Mouse (Mus musculus) forebrain, embryonic 12.5 days (tissue): Measurements from ENCODE around the gene Zbtb20. TPM values are rescaled to one million over a fixed set of nuclear protein-coding genes. Genes with fewer than 3 reads are reported as not detected.
A peak's percentile ranks its signal among the peaks of the same experiment; 100 is the strongest.

ENCODE experiments used
- ATAC-seq: fragments of 200-750 bp; cut with Nextera tagmentation; 2 replicates; pipeline ENCODE4 v1.8.0; 2017; ENCODE audit warnings: moderate TSS enrichment; ENCODE audit not compliant: low FRiP score
- H3K27ac ChIP-seq: fragments of 300-500 bp; sonication (generic); 2 replicates; pipeline ENCODE4 v1.5.1; 2016; ENCODE audit warnings: mild to moderate bottlenecking
- H3K27me3 ChIP-seq: fragments of 300-500 bp; sonication (generic); 2 replicates; pipeline ENCODE4 v1.6.1; 2016; ENCODE audit warnings: mild to moderate bottlenecking
- H3K36me3 ChIP-seq: fragments of 300-500 bp; sonication (generic); replicated peaks from 2 replicates; pipeline ENCODE4 v1.6.1; 2016; ENCODE audit warnings: mild to moderate bottlenecking
- H3K4me1 ChIP-seq: fragments of 300-500 bp; sonication (generic); 2 replicates; pipeline ENCODE4 v1.6.1; 2016
- H3K4me2 ChIP-seq: fragments of 300-500 bp; sonication (generic); 2 replicates; pipeline ENCODE4 v1.6.1; 2016; ENCODE audit warnings: mild to moderate bottlenecking, moderate library complexity
- H3K4me3 ChIP-seq: fragments of 300-500 bp; sonication (generic); replicated peaks from 2 replicates; pipeline ENCODE4 v1.5.1; 2016; ENCODE audit warnings: mild to moderate bottlenecking
- H3K9ac ChIP-seq: fragments of 300-500 bp; sonication (generic); 2 replicates; pipeline ENCODE4 v1.6.1; 2016; ENCODE audit warnings: mild to moderate bottlenecking
- H3K9me3 ChIP-seq: fragments of 300-500 bp; sonication (generic); 2 replicates; pipeline ENCODE4 v1.6.1; 2016
- WGBS: fragments of 180-500 bp; shearing (Covaris S2); methylation state at CpG from one replicate; pipeline ENCODE4 v1.1.7; 2016; 5-methylcytosine and 5-hydroxymethylcytosine counted together
- polyA plus RNA-seq: library from polyadenylated mRNA; unstranded; fragments of >200 nt; fragmentation: Nextera tagmentation; extraction: Ambion mirVana; gene quantifications from 2 replicates; pipeline ENCODE4 v1.2.1, GENCODE M21; 2016

Gene Zbtb20
- polyA plus RNA-seq, 1 experiment from 2014 or later, result 73.6 TPM

DNA sequence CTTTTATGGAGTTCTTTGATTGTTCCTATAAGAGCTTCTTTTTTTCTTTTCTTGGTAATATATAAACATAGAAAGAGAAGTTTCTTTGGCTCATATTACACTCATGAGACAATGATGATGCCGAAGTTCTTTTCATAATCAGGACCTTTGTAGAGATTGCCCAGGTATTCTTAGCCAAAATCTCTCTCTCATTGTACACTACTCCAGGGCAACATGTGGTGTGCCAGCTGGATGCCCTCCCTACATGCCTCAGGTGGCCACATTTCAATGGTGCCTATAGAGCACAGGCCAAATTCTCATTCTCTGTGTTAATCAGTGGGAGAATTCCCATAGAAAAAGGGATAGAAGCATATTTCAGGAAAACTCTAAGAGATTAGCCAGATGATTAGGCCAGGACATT lies 297.2 kb downstream of the Zbtb20 start:
- no peak overlapping the region for H3K4me2 ChIP-seq
- WGBS, result 40% methylated on average over 1 of the region's 1 CpGs
- no peak for ATAC-seq

DNA sequence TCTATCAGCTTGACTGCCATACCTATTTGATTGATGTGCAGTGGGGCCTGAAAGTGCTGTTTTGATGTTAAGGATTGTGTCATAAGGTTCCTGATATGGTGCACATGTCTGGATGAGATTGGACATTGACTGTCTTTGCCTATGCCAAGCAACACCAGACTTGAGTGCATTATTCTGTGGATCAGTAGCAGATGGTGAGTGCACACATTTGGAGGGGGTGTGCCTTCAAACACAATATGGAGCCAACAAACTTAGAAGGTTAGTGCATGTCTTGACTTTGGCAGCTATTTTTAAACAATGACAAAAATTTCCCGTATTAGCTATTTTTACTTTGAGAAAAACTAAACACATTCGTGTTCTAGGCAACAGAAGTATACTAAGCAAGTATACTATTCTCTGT lies 299.1 kb downstream of the Zbtb20 start:
- no peak for ATAC-seq
- H3K27ac ChIP-seq, result no peak overlapping the region
- H3K4me2 ChIP-seq, result no peak overlapping the region
- no peak overlapping the region for H3K4me3 ChIP-seq
- WGBS, result 93% methylated on average over 2 of the region's 2 CpGs
- no peaks in the 10 kb centered on the region for H3K4me1 ChIP-seq
- no peaks in the 10 kb centered on the region for H3K27me3 ChIP-seq
- H3K36me3 ChIP-seq, result no peaks in the 10 kb centered on the region
- no peak overlapping the region for H3K9ac ChIP-seq
- no peaks in the 10 kb centered on the region for H3K9me3 ChIP-seq

More for the DNA sequence above, 297.2 kb downstream of the Zbtb20 start:
- H3K36me3 ChIP-seq, result no peaks in the 10 kb centered on the region
- no peak overlapping the region for H3K9ac ChIP-seq
- H3K27me3 ChIP-seq, result no peaks in the 10 kb centered on the region
- H3K4me3 ChIP-seq, result no peak overlapping the region
- H3K4me1 ChIP-seq, result no peaks in the 10 kb centered on the region
- no peaks in the 10 kb centered on the region for H3K9me3 ChIP-seq
- H3K27ac ChIP-seq, result no peak overlapping the region

DNA sequence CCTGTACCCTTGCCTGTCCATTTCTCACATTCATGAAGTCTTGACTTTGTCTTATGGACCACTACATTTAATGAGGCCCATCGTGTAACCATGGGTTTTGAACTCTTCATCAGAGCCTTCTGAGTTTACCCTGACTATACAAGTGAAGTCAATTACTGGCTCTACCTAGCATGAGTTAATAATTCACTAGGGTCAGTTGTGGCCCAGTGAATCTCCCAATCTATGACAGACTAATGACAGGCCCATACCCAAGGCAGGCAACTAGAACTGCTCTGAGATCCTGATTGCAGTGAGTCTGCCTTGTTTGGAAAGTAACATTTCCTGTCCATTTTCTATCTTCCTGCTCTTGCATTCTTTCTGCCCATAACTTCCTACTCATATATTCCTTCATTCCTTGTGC lies 305.4 kb downstream of the Zbtb20 start:
- Histone ChIP-seq H3K4me3 (no peak overlapping the region), H3K36me3 (no peaks in the 10 kb centered on the region), H3K9me3 (no peaks in the 10 kb centered on the region), H3K4me1 (no peaks in the 10 kb centered on the region), H3K9ac (no peak overlapping the region), H3K27ac (no peak overlapping the region), H3K4me2 (no peak overlapping the region), H3K27me3 (no peaks in the 10 kb centered on the region)
- ATAC-seq, result no peak
- WGBS, result 98% methylated on average over 1 of the region's 1 CpGs

DNA sequence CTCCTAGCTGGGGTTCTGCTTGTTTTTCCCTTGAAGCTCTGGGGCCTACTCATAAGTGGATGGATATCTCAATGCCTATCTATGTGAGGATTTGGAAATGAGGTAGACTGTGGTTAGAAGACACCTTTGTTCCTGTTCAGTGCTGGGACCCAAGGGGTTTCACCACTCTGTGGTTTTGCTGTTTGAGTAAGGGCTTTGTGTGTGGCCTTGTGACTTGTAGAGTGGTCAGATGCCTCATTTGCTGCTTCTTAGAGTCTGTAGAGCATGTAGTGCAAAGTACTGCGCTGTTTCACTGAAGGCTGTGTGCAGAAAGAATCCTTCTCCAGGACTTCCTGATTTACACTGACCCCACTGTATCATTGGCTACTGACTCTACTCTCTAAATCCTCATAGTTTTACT lies 314.7 kb downstream of the Zbtb20 start:
- no peaks in the 10 kb centered on the region for H3K9me3 ChIP-seq
- peaks cover 8% of the 10 kb centered on the region; the same call in 1 of the 2 replicates for H3K4me1 ChIP-seq
- no peak overlapping the region for H3K27ac ChIP-seq
- no peaks in the 10 kb centered on the region for H3K27me3 ChIP-seq
- no peak for ATAC-seq
- no peaks in the 10 kb centered on the region for H3K36me3 ChIP-seq
- WGBS, result 95% methylated on average over 1 of the region's 1 CpGs
- H3K9ac ChIP-seq, result no peak overlapping the region
- H3K4me2 ChIP-seq, result no peak overlapping the region
- no peak overlapping the region for H3K4me3 ChIP-seq

DNA sequence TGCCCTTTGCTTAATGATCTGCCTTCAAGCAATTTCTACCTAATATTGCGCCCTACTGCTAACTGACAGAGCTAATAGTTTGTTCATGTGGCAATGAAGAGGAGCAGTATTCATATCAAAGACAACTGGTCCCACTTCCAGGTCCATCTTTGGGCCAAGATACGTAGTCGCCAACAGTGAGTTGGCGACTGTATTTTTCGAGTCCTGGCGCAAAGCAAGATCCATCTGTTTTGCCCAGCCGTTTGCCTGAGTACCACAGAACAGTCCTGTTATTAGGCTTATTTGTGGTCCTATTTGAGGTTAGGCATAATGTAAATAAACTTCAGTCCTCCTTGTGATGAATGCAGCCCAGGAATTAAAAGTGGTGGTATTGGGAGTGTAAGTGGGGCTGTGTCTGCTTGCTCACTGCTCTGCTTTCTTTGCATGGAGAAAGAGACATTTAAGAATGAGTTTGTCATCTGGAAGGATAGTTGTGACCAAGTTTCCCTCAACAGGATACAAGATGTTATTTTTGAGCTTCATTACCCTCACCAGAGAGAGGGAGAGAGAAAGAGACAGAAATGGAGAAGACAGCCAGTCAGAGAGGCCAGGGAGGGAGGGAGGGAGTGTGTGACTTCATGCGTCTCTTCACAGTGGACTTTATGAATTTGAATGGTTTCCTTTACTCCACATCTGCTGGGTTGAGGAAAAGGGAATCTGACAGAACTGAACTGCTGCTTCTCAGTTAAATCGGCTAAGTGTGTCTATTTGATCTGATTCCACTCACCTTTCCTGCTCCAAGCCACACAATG lies 315.6 kb downstream of the Zbtb20 start:
- H3K36me3 ChIP-seq, result no peaks in the 10 kb centered on the region
- H3K4me1 ChIP-seq, result peaks cover 8% of the 10 kb centered on the region; the same call in 1 of the 2 replicates
- H3K9ac ChIP-seq, result no peak overlapping the region
- no peak overlapping the region for H3K4me3 ChIP-seq
- H3K27ac ChIP-seq, result no peak overlapping the region
- no peaks in the 10 kb centered on the region for H3K27me3 ChIP-seq
- H3K4me2 ChIP-seq, result no peak overlapping the region
- H3K9me3 ChIP-seq, result no peaks in the 10 kb centered on the region
- ATAC-seq, result no peak
- 89% methylated on average over 9 of the region's 9 CpGs for WGBS

- Histone ChIP-seq H3K36me3 (no peaks in the 10 kb centered on the region), H3K4me3 (no peak overlapping the region), H3K27ac (0 out of 2 replicates have a peak overlapping the region, but pooled peaks have one; percentile 31), H3K4me1 (peaks cover 8% of the 10 kb centered on the region; the same call in 1 of the 2 replicates), H3K27me3 (no peaks in the 10 kb centered on the region), H3K9me3 (no peaks in the 10 kb centered on the region), H3K4me2 (no peak overlapping the region), H3K9ac (no peak overlapping the region)
- 45% methylated on average over 6 of the region's 6 CpGs for WGBS
- no peak for ATAC-seq
These were observed 318.1 kb downstream of the Zbtb20 start for GRCm38 (mm10) chr16:43193631-43194239.

GRCm38 (mm10) chr16:43217336-43218006 lies 341.8 kb downstream of the Zbtb20 start:
- ATAC-seq, result no peak
- WGBS, result 80% methylated on average over 4 of the region's 4 CpGs
- Histone ChIP-seq H3K27ac (no peak overlapping the region), H3K4me3 (no peak overlapping the region), H3K27me3 (no peaks in the 10 kb centered on the region), H3K9me3 (no peaks in the 10 kb centered on the region), H3K4me2 (no peak overlapping the region), H3K9ac (no peak overlapping the region), H3K4me1 (0 out of 2 replicates have a peak, but pooled peaks cover 2% of the 10 kb centered on the region), H3K36me3 (no peaks in the 10 kb centered on the region)

GRCm38 (mm10) chr16:43219367-43219766 lies 343.7 kb downstream of the Zbtb20 start:
- 85% methylated on average over 1 of the region's 1 CpGs for WGBS
- H3K9me3 ChIP-seq, result no peaks in the 10 kb centered on the region
- H3K4me2 ChIP-seq, result no peak overlapping the region
- no peak for ATAC-seq
- H3K4me1 ChIP-seq, result 0 out of 2 replicates have a peak, but pooled peaks cover 2% of the 10 kb centered on the region
- H3K27ac ChIP-seq, result no peak overlapping the region
- H3K9ac ChIP-seq, result no peak overlapping the region
- H3K36me3 ChIP-seq, result no peaks in the 10 kb centered on the region
- no peak overlapping the region for H3K4me3 ChIP-seq
- no peaks in the 10 kb centered on the region for H3K27me3 ChIP-seq

DNA sequence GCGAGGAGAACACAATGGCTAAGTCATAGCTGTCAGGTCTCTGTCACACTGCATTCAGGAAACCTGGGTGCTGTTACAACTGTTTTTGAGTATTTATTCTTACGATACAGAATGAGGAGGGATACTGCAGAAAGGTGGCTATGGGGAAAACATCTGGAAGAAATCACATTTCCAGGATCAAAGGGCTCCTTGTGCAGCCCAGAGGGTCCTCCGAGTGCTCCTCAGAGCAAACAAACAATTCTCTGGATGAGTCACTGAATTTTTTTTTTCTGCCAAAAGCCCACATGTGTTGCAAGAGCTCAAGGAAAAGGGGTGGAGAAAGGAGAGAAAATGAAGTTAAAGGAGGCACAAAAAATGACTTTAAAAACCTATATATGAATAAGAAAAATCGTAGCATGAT lies 345.6 kb downstream of the Zbtb20 start:
- no peak overlapping the region for H3K4me3 ChIP-seq
- H3K27ac ChIP-seq, result no peak overlapping the region
- H3K36me3 ChIP-seq, result no peaks in the 10 kb centered on the region
- no peak for ATAC-seq
- H3K9ac ChIP-seq, result no peak overlapping the region
- WGBS, result 75% methylated on average over 4 of the region's 4 CpGs
- H3K9me3 ChIP-seq, result no peaks in the 10 kb centered on the region
- H3K4me1 ChIP-seq, result 0 out of 2 replicates have a peak, but pooled peaks cover 2% of the 10 kb centered on the region
- no peak overlapping the region for H3K4me2 ChIP-seq
- H3K27me3 ChIP-seq, result no peaks in the 10 kb centered on the region

- Histone ChIP-seq H3K4me3 (no peak overlapping the region), H3K4me2 (no peak overlapping the region), H3K9me3 (no peaks in the 10 kb centered on the region), H3K36me3 (no peaks in the 10 kb centered on the region), H3K27ac (no peak overlapping the region), H3K9ac (no peak overlapping the region), H3K27me3 (no peaks in the 10 kb centered on the region), H3K4me1 (peaks cover 4% of the 10 kb centered on the region; the same call in 1 of the 2 replicates)
- ATAC-seq, result no peak
- WGBS, result 69% methylated on average over 4 of the region's 4 CpGs
These were observed 354.6 kb downstream of the Zbtb20 start for GRCm38 (mm10) chr16:43230253-43230652.

DNA sequence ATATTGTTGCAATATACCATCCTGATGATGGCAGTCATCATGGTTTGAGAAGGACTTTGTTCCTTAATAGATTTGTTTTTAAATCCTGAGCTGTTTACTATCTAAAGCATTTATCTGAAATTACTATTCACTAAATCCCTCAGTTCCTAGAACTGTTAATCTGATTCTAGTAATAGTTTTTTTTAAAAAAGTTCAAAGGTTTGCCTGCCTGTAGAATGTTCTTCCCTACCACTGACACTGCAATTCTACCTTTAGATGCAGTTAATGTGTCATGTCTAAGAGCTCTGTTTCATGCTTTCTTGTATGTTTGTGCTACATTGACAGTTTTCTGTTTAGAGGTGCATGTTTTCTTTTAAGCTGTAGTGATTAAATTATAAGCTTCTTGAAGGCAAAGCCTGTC lies 358.6 kb downstream of the Zbtb20 start:
- no peak overlapping the region for H3K9ac ChIP-seq
- no peaks in the 10 kb centered on the region for H3K36me3 ChIP-seq
- no peaks in the 10 kb centered on the region for H3K9me3 ChIP-seq
- H3K4me3 ChIP-seq, result no peak overlapping the region
- H3K4me2 ChIP-seq, result no peak overlapping the region
- no peak overlapping the region for H3K27ac ChIP-seq
- peaks cover 12% of the 10 kb centered on the region; the same call in 1 of the 2 replicates for H3K4me1 ChIP-seq
- no peaks in the 10 kb centered on the region for H3K27me3 ChIP-seq
- no peak for ATAC-seq

GRCm38 (mm10) chr16:43235317-43235716 lies 359.6 kb downstream of the Zbtb20 start:
- Histone ChIP-seq H3K27ac (0 out of 2 replicates have a peak overlapping the region, but pooled peaks have one; percentile 0), H3K9me3 (no peaks in the 10 kb centered on the region), H3K9ac (no peak overlapping the region), H3K36me3 (no peaks in the 10 kb centered on the region), H3K4me3 (no peak overlapping the region), H3K4me1 (peaks cover 12% of the 10 kb centered on the region; the same call in 1 of the 2 replicates), H3K4me2 (no peak overlapping the region; the same call in 1 of the 2 replicates), H3K27me3 (no peaks in the 10 kb centered on the region)
- 52% methylated on average over 7 of the region's 7 CpGs for WGBS
- ATAC-seq, result no peak
